Mouse (Mus musculus) naive thymus-derived CD4-positive, alpha-beta T cell, adult 2 months (primary cell): ENCODE data around the gene 1700001K19Rik.
A peak's percentile ranks its signal among the peaks of the same experiment; 100 is the strongest.
"Not testable (repeated sequence)": the region's sequence is repeated elsewhere in the genome, so short reads cannot be mapped to it uniquely, and the experiment has no call there.

Experiments used
- DNase-seq: peaks from one replicate; pipeline ENCODE4 v3.0.0-alpha.2; 2011; ENCODE audit warnings: low read depth

Gene 1700001K19Rik

DNA sequence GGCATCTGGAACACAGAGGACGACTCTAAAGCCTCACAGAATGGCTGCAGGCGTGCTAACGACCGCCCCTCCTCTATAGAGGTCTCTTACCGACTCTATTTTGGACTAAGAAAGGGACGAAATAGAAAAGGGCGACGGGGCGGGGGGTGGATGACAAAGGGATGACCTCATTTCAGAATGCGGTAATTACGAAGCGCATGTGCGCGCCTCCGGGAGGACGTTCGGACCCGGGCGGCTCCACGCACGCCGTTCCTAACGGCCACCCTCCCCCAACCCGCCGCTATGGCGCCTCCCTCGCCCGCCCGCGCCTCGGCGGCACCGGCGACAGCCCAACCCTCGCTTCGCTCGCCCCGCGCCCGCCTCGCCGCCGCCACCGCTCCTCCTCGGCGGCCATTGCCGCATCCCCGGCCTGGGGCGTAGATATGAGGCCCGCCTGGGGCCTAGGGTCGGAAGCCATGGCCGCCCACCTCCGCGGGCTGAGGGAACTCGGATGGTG lies 13.3 kb upstream of the 1700001K19Rik start:
- no peak for DNase-seq

DNA sequence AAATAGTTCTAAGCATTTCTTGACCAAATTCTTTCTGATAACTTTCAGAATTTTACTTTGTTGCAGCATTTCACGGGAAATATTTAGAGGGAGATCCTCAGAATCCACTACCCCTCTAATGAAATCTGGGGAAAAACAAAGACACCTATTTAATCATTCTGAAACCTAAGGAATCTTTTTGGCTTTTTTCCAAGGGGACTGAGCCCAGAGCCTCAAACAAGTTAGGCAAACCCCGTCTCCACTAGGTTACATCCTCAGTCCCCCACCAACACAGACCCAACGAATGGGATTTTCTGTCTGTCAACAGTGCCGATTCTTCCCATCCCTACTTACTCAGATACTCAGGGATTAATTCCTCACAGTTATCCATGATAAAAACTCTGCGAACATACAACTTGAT lies 11.0 kb upstream of the 1700001K19Rik start:
- DNase-seq, result not testable (repeated sequence)

DNA sequence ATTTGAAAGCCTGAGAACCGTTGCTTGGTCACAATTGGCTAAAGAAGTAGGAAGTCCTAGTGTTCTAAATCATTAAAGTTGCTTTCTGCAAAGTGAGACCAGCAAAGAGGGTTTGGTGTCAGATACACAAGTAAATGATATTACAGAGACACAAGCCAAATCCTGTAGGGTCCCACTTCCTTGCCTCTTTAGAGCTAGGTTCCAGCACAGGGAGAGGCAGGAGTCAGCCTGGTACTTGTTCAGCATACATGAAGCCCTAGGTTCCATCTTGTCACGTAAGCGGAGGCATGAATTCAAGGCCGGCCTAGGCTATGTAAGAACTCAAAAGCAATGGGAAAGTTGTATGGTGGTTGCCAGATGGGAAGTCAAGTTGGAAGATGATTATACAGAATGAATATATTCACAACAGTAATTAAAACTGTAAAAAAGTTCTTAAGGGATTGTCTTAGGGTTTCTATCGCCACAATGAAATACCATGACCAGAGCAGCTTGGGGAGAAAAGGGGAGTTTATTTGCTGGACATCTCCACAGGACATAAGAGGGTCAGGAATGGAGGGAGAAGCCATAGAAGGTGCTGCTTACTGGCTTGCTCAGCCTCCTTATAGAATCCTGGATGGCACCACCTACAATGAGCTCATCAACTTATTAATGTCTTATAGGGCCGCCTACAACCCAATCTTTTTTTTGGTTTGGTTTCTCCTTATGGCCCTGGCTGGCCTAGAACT lies 7.7 kb upstream of the 1700001K19Rik start:
- DNase-seq, result peak; percentile 48

DNA sequence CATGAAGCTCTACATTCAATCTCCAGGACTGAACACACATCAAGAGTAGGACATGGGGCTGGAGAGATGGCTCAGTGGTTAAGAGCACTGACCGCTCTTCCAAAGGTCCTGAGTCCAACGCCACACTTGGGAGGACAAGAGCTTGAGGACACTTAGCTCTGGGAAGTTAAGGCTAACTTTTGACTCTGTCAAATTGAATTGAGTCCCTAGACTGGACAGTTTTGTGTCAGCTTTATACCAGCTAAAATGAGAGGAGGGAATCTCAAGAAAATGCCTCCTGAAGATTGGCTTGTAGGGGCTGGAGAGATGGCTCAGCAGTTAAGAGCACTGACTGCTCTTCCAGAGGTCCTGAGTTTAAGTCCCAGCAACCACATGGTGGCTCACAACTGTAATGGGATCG lies 6.5 kb upstream of the 1700001K19Rik start:
- DNase-seq, result peak; percentile 34

DNA sequence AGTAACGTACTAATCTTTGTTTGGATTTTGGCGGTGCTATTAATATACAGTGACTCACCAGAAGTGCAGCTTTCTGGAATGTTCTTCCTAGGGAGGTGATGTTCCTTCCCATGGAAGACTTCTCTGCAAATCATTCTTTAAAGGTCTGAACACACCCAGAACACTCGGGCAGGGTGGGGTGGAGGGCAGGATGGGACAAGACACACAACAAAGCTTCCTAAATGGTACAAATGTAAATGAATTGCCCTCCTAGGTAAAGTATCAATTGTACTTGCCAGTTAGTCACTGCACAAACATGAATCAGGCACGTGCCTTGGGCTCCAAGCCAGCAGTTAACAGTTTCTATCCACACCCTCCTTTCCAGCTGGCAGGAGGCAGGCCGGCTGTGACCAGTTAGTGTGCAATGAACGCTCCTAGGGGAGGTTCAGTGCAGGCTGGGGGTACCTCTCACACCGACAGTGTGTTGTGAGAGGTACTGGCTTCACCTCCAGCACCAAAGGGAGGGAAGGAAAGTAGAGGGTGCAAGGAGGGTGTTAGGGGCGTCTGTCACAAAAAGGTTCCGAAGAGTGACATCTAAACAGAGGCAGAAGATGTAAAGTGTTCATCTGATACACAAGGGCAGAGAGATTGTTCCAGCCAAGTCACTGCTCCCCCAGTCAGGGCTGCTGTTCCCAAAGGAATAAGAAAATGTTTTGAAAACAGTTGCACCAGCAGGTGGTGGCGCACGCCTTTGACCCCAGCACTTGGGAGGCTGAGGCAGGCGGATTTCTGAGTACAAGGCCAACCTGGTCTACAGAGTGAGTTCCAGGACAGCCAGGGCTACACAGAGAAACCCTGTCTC lies 5.7 kb upstream of the 1700001K19Rik start:
- DNase-seq, result no peak

DNA sequence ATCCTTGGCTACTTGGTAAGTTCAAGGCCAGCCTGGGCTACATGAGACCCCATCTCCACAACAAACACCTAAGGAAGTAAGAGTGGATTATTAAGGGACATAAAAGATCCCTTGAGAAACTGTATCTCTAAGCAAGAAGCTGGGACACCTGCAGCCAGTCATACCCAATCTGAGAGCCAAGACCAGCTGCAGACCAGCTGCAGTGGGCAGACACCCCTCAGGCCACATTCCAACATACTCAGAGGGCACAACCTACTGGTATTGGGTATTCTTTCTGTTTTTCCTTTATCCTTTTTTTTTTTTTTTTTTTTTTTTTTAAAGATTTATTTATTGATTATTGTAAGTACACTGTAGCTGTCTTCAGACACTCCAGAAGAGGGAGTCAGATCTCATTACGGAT lies 1.2 kb upstream of the 1700001K19Rik start:
- DNase-seq, result no peak

DNA sequence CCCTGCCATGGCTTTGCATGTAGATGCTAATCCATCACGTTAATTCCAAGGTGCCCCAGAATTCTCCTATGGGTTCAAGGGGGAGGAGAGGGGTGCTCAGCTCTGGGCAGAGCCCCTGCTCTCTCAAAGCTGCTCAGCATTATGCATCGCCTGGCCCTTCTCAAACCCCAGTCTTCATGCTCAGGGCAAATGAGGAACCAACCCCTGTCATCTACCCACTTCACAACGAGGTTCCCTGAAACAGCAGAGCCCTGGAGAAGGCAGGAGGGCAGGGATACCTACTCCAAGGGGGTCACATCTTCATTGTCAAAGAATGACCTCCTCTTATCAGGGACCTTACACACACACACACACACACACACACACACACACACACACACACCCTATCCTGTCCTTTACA lies 541 bp downstream of the 1700001K19Rik start:
- no peak for DNase-seq

DNA sequence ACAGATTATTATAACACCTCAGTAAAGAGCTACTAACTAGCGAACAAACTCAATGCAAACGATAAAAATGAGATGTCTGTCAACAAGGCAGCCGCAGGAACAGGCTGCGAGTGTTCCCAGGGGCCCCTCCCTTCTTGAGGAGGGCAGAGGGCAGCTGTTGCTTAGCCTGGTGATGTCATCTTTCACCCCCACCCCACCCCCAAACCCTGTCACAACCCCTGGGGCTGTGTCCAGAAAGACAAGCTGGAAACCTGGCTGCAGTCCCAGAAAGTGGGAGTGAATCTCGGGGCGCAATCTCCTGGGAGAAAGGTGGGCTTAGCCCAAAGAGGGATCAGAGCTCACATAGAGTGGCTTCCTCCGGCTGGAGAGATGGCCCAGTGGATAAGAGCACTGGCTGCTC lies 1.2 kb downstream of the 1700001K19Rik start:
- DNase-seq, result no peak

DNA sequence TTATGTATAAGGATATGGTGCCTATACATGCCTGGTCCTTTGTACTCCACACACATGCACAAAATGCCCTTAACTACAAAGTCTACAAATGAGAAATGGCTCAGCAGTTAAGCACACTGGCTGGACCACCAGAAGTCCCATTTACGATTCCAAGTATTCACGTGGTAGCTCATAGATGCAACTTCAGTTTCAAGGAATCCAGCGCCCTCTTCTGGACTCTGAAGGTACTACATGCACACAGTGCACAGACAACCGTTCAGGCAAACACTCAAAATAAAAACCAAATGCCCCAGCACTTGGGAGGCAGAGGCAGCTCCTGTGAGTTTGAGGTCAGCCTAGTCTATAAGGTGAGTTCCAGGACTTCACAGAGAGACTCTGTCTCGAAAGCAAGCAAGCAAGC lies 8.2 kb downstream of the 1700001K19Rik start:
- peak; percentile 51 for DNase-seq

DNA sequence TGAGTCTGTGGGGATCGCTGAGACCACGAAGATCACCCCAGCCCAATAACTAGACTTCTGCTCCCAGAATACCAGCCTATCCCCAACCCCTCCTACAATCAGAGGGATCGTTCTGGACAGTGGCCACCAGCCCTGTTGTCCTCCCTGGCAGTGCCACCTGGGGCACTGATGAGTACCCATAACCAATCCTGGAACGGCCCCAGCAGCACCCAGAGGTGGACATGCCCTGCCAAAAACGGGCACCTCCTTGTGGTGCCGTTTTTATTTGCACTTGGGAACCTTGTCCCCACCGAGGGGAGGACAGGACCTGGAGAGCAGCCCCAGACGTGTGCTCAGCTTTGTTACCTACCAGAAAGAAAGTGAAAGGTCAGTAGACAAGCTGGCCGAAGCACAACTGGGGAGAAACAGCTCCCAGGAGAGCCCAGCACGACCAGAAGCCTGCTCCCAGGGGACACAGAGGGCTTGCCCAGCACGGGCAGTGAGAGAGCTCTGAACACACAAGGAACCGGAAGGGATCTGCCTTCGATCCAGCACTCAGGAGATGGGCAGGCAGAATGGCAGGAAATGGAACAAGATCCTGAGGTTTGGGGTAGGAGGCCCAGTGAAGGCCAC lies 14.8 kb downstream of the 1700001K19Rik start:
- no peak for DNase-seq

DNA sequence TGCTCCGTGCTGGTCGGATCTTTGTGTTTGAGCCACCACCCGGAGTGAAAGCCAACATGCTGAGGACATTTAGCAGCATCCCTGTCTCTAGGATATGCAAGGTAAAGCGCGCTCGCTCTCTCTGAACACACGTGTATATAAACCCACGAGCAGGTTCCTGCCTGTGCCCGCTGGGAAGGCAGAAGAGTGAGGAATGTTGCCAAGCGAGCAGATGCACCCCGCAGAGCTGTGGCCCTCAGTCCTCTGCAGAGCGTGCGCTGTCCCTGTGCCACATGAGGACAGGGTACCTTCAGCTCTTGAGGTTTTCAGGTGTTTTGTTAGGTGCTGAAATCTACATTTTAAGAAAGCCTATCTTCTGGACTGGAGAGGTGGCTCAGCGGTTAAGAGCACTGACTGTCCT lies 20.7 kb downstream of the 1700001K19Rik start:
- DNase-seq, result no peak

DNA sequence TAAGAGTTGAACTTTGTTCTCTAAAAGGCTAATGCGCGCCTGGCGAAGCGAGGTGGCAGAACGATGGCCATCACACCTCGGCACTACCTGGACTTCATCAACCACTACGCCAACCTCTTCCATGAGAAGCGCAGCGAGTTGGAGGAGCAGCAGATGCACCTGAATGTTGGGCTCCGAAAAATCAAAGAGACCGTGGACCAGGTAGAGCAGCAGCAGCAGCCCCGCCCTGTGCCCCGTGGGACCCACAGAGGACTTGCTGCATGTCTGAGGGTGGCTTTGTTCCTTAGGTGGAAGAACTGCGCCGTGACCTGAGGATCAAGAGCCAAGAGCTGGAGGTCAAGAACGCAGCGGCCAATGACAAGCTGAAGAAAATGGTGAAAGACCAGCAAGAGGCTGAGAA lies 31.0 kb downstream of the 1700001K19Rik start:
- DNase-seq, result no peak

DNA sequence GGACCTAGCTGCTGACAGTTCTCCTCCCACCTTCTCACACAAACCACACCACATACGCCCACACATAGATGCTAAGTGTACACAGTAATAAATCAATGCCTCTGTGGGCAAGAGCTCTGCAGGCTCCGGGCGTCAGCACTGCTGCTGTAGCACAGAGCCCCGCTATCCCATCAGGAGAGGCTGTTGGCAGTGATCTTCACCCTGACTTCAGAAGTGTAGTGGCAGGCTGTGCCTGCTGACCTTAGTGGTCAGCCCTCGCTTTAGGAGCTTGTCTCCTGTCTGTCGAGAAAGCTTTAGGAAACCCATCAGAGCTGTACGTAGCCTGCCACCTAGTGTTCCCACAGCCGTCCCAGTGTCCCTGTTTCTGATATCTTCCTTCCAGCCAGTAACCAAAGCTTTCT lies 32.2 kb downstream of the 1700001K19Rik start:
- DNase-seq, result no peak

DNA sequence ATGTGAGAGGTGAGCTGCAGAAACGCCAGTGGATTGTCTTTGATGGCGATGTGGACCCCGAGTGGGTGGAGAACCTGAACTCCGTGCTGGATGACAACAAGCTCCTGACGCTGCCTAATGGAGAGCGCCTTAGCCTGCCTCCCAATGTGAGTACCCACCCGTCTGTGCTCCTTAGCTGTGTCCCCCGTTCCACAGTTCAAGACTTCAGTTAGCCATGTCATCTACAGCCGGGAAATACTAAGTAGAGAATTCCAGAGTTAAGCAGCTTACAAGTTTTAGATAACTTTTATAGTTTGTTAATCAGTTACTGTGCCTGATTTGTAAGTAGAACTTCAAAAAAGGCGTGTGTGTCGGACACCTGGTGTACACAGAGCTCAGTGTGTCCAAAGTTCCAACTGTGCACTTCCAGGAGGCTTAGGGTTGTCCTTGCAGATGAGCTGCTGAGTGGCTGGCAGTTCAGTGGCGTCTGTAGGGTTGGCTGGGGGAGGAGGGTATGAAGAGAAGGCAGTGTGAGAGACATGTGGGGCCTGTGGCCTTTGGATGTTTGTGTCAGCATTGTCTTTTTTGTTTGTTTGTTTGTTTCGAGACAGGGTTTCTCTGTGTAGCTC lies 44.8 kb downstream of the 1700001K19Rik start:
- DNase-seq, result no peak

DNA sequence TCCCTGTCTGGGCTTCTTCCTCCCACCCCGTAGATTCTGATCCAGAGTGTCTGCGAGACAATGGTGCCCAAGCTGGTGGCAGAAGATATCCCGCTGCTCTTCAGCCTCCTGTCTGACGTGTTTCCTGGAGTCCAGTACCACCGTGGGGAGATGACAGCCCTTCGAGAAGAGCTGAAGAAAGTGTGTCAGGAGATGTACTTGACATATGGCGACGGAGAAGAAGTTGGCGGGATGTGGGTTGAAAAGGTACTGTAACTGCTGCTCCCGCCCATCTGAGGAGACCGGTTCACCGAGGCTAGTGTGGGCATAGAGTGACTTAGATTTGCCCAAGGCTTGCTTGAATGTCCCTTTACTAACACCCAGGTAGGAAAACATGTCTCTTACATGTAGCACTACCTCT lies 46.1 kb downstream of the 1700001K19Rik start:
- no peak for DNase-seq

DNA sequence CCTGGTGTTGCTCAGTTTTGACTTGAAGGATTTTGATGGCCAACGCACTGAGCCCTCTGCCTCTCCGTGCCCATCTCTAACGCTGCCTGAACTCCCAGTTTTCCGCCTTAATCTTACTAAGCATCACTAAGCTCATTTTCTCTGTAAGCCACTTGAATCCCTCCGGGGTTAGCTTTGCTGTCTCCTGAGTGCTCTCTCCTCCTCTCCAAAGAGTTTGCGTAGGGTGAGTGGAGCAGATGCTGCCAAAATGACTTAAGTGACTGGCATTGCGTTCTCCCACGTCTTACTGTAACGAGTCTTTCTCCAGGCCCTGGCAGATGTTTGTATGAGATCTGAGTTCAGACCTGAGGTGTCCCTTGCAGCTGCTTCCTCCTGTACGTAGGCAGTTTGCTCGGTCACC lies 52.4 kb downstream of the 1700001K19Rik start:
- no peak for DNase-seq
